Comparison of ENCODE assay signal across 26 mouse cellular contexts in the genomic region with DNA sequence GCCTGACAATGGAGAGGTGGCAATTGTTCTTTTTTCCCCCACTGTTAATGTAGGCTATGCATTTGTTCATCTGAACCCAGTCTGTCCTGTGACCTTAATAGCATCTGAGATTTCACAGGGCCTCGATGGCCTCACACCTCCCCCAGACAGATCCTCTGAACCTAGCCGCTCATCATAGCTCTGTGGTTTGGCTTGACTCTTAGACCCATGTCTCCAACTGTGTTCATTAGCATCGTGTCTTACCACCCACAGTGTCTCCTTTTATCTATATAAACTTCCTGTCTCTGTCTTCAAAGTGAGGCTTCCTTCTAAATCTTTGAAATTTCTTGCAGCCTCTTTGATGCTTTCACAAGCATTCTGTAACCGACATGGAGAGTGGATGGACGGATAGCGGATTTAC.
A peak's percentile ranks its signal among the peaks of the same experiment; 100 is the strongest.
DNase-seq lines count a peak whose midpoint lies in the region; ATAC-seq lines count a peak whose summit lies in the region.
"Had no signal": no experiment of that assay in that cellular context is flagged by ENCODE, and none has a peak within 500 bp of the region (broad histone marks: within the 10 kb centered on the region; RNA-seq: fewer than 3 reads in every experiment).

No protein-coding gene starts in this region.

- 53% methylated on average over 6 of the region's 6 CpGs for WGBS in hindbrain, embryonic 14.5 days
- WGBS in hindbrain, embryonic 13.5 days, result 54% methylated on average over 6 of the region's 6 CpGs
- 38% methylated on average over 6 of the region's 6 CpGs for WGBS in lung, embryonic 15.5 days

- H3K27ac ChIP-seq in hindbrain, embryonic 14.5 days, result no peak overlapping the region
- no peak overlapping the region for H3K27ac ChIP-seq in hindbrain, embryonic 13.5 days
- H3K27ac ChIP-seq in lung, embryonic 15.5 days, result no peak overlapping the region
- H3K27ac ChIP-seq: embryonic facial prominence, embryonic 12.5 days; embryonic facial prominence, embryonic 15.5 days; gastrocnemius, adult 2 months; hindbrain, embryonic 12.5 days; hindbrain, postnatal 0 days had no signal

- H3K4me3 ChIP-seq in hindbrain, embryonic 14.5 days (replicated peaks; ENCODE audit: low read length), result no peak overlapping the region
- no peak overlapping the region for H3K4me3 ChIP-seq in hindbrain, embryonic 13.5 days
- no peak overlapping the region for H3K4me3 ChIP-seq in lung, embryonic 15.5 days
- H3K4me3 ChIP-seq: embryonic facial prominence, embryonic 12.5 days; embryonic facial prominence, embryonic 15.5 days; gastrocnemius, adult 2 months; hindbrain, embryonic 12.5 days had no signal

- H3K27me3 ChIP-seq in hindbrain, embryonic 14.5 days (ENCODE audit: control insufficient read depth, insufficient read depth, low read length), result no peaks in the 10 kb centered on the region
- H3K27me3 ChIP-seq in hindbrain, embryonic 13.5 days, result no peaks in the 10 kb centered on the region
- H3K27me3 ChIP-seq in lung, embryonic 15.5 days, result no peaks in the 10 kb centered on the region
- H3K27me3 ChIP-seq: CH12.LX; embryonic facial prominence, embryonic 12.5 days; embryonic facial prominence, embryonic 15.5 days; hindbrain, embryonic 12.5 days had no signal

- no peaks in the 10 kb centered on the region for H3K9me3 ChIP-seq in hindbrain, embryonic 14.5 days (ENCODE audit: control insufficient read depth, low read length)
- H3K9me3 ChIP-seq in hindbrain, embryonic 13.5 days, result no peaks in the 10 kb centered on the region
- H3K9me3 ChIP-seq in lung, embryonic 15.5 days, result no peaks in the 10 kb centered on the region
- H3K9me3 ChIP-seq: embryonic facial prominence, embryonic 12.5 days; embryonic facial prominence, embryonic 15.5 days; hindbrain, embryonic 12.5 days had no signal

- no peak for ATAC-seq in hindbrain, embryonic 14.5 days (ENCODE audit: low FRiP score)
- ATAC-seq in hindbrain, embryonic 13.5 days (ENCODE audit: low FRiP score), result no peak
- 0 out of 2 replicates have a peak, but pooled peaks have one; percentile 19 for ATAC-seq in lung, embryonic 15.5 days (ENCODE audit: borderline replicate concordance, extremely low read depth, low FRiP score, low TSS enrichment)
- ATAC-seq: forebrain, embryonic 14.5 days; forebrain, postnatal 0 days; hindbrain, postnatal 0 days; inflammation-experienced regulatory T-cells, adult 6 months had no signal

- peak; percentile 13 for DNase-seq in hindbrain, embryonic 14.5 days (ENCODE audit: low spot score)
- DNase-seq in lung, adult 18-20 months, result no peak
- DNase-seq in ZHBTc4 (ENCODE audit: low read depth, low spot score), result peak; percentile 53
- DNase-seq in cerebellum, adult 11-12 months, result no peak
- no peak for DNase-seq in ovary, postnatal 36 days (ENCODE audit: low spot score)
- DNase-seq: adrenal gland, adult 2 months; adrenal gland, postnatal 14 days; B cell, adult 2 months; cerebellum, adult 11 months; cerebellum, adult 8-10 months; cerebellum, postnatal 10 days; cerebellum, postnatal 36 days; forebrain, postnatal 0 days; gastrocnemius, adult 2 months; gastrocnemius, postnatal 14 days; heart, adult 11 months had no signal

- no peak overlapping the region for H3K4me2 ChIP-seq in hindbrain, embryonic 14.5 days (replicated peaks)
- H3K4me2 ChIP-seq in hindbrain, embryonic 13.5 days, result no peak overlapping the region
- no peak overlapping the region for H3K4me2 ChIP-seq in lung, embryonic 15.5 days
- H3K4me2 ChIP-seq: embryonic facial prominence, embryonic 12.5 days; embryonic facial prominence, embryonic 15.5 days; heart, embryonic 11.5 days; hindbrain, embryonic 12.5 days had no signal

- no peaks in the 10 kb centered on the region for H3K4me1 ChIP-seq in hindbrain, embryonic 14.5 days (replicated peaks; ENCODE audit: control insufficient read depth, insufficient read depth, low read length)
- no peaks in the 10 kb centered on the region for H3K4me1 ChIP-seq in hindbrain, embryonic 13.5 days (replicated peaks)
- H3K4me1 ChIP-seq in lung, embryonic 15.5 days, result no peaks in the 10 kb centered on the region
- H3K4me1 ChIP-seq: embryonic facial prominence, embryonic 12.5 days; embryonic facial prominence, embryonic 15.5 days; hindbrain, embryonic 12.5 days had no signal

- H3K36me3 ChIP-seq in hindbrain, embryonic 14.5 days (replicated peaks; ENCODE audit: control insufficient read depth, insufficient read depth), result no peaks in the 10 kb centered on the region
- no peaks in the 10 kb centered on the region for H3K36me3 ChIP-seq in hindbrain, embryonic 13.5 days
- no peaks in the 10 kb centered on the region for H3K36me3 ChIP-seq in lung, embryonic 15.5 days
- H3K36me3 ChIP-seq: embryonic facial prominence, embryonic 12.5 days; embryonic facial prominence, embryonic 15.5 days; hindbrain, embryonic 12.5 days had no signal

- H3K9ac ChIP-seq in hindbrain, embryonic 14.5 days, result no peak overlapping the region
- H3K9ac ChIP-seq in hindbrain, embryonic 13.5 days, result no peak overlapping the region
- H3K9ac ChIP-seq in lung, embryonic 15.5 days, result no peak overlapping the region
- H3K9ac ChIP-seq: embryonic facial prominence, embryonic 12.5 days; embryonic facial prominence, embryonic 15.5 days; forebrain, postnatal 0 days; hindbrain, embryonic 12.5 days had no signal

Comparison
In these comparisons a context has a peak if more than half of its experiments do, and no peak if none do; other contexts are left out.
1. DNase-seq: peak in hindbrain, embryonic 14.5 days (single experiment) and ZHBTc4 (single experiment); none in lung, adult 18-20 months (0 of 2), cerebellum, adult 11-12 months (single experiment) and ovary, postnatal 36 days (single experiment).